Comparison of ENCODE assay signal across 24 mouse cellular contexts in the genomic region with DNA sequence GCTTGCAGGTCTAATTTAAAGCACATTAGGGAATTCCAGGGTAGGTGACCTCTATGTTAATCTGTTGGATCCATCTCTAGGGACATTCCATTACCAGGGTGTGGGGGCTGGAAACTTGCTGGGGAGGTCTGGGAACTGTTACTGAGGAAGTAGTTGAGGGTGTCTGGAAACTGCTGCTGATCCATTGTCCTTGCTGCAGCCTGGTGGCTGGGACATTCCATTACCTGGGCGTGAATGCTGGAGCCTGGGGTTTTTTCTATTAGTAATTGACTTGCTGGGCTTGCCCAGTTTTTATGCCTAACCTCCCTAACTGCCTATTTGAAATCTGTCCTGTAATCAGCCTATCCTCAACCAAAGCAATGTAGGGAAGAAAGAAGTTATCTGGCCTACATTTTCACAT. TPM values are rescaled to one million over a fixed set of nuclear protein-coding genes. Genes with fewer than 3 reads are reported as not detected.
DNase-seq lines count a peak whose midpoint lies in the region; ATAC-seq and TF ChIP-seq lines count a peak whose summit lies in the region.
"Had no signal": no experiment of that assay in that cellular context is flagged by ENCODE, and none has a peak within 500 bp of the region (broad histone marks: within the 10 kb centered on the region; RNA-seq: fewer than 3 reads in every experiment).

No protein-coding gene starts in this region.

- peak overlapping the region; percentile 58 for H3K27ac ChIP-seq in heart, embryonic 12.5 days (ENCODE audit: poor library complexity, severe bottlenecking)
- peak overlapping the region; percentile 98 for H3K27ac ChIP-seq in ES-Bruce4 (ENCODE audit: insufficient read depth, low read length)
- H3K27ac ChIP-seq: embryonic facial prominence, embryonic 13.5 days; forebrain, embryonic 12.5 days; limb, embryonic 12.5 days; neural tube, embryonic 15.5 days; stomach, embryonic 15.5 days had no signal

- intact Hi-C loops in heart, postnatal 10 days (cut with DNase I): loop anchor here (5.0 kb wide), 1 partner anchor 201 kb away; no protein-coding TSS in a partner anchor

- DNase-seq in heart, postnatal 10 days: no peak
- peak; percentile 18 for DNase-seq in kidney, adult 11 months
- DNase-seq in kidney, postnatal 4 days: no peak
- peak; percentile 91 for DNase-seq in R1 (ENCODE audit: low read depth, low spot score)
- DNase-seq in gastrocnemius, postnatal 25 days: no peak
- DNase-seq: adrenal gland, postnatal 14 days; cerebellum, adult 8-10 months; cerebellum, postnatal 36 days; embryo, embryonic 11 days; gastrocnemius, postnatal 36 days; layer of hippocampus, postnatal 36 days; liver, postnatal 0 days; lung, postnatal 14 days; thymus, postnatal 25 days had no signal

- H3K9me3 ChIP-seq in heart, embryonic 12.5 days (replicated peaks): no peaks in the 10 kb centered on the region
- no peaks in the 10 kb centered on the region for H3K9me3 ChIP-seq in ES-Bruce4 (replicated peaks; ENCODE audit: control insufficient read depth, insufficient read depth, low read length, poor library complexity, severe bottlenecking)
- H3K9me3 ChIP-seq: embryonic facial prominence, embryonic 13.5 days; forebrain, embryonic 12.5 days; limb, embryonic 12.5 days; neural tube, embryonic 15.5 days; stomach, embryonic 15.5 days had no signal

- TF ChIP-seq CTCF in ES-Bruce4 (IDR thresholded peaks at IDR 0.05; ENCODE audit: low read depth, low read length): no peak

- no peak for ATAC-seq in heart, embryonic 12.5 days (ENCODE audit: insufficient number of reproducible peaks, low FRiP score)
- ATAC-seq: liver, postnatal 0 days had no signal

- peaks cover 3% of the 10 kb centered on the region for H3K36me3 ChIP-seq in heart, embryonic 12.5 days
- H3K36me3 ChIP-seq in ES-Bruce4 (ENCODE audit: control insufficient read depth, insufficient read depth, low read length, poor library complexity, severe bottlenecking): no peaks in the 10 kb centered on the region
- H3K36me3 ChIP-seq: embryonic facial prominence, embryonic 13.5 days; forebrain, embryonic 12.5 days; limb, embryonic 12.5 days; neural tube, embryonic 15.5 days; stomach, embryonic 15.5 days had no signal

- no peak overlapping the region for H3K4me3 ChIP-seq in heart, embryonic 12.5 days
- H3K4me3 ChIP-seq in ES-Bruce4 (ENCODE audit: low read depth, low read length): no peak overlapping the region
- H3K4me3 ChIP-seq: embryonic facial prominence, embryonic 13.5 days; erythroblast, embryonic 14.5 days; forebrain, embryonic 12.5 days; limb, embryonic 12.5 days; neural tube, embryonic 15.5 days; stomach, embryonic 15.5 days had no signal

- H3K4me2 ChIP-seq in heart, embryonic 12.5 days: no peak overlapping the region
- H3K4me2 ChIP-seq: embryonic facial prominence, embryonic 13.5 days; forebrain, embryonic 12.5 days; limb, embryonic 12.5 days; liver, embryonic 11.5 days; midbrain, embryonic 11.5 days; neural tube, embryonic 15.5 days; stomach, embryonic 15.5 days had no signal

- no peak for TF ChIP-seq POLR2A in ES-Bruce4 (IDR thresholded peaks at IDR 0.05; ENCODE audit: insufficient read depth, low read length)

- TF ChIP-seq EP300 in ES-Bruce4 (IDR thresholded peaks at IDR 0.05; ENCODE audit: insufficient read depth, low read depth, low read length): peak; percentile 83

- no peaks in the 10 kb centered on the region for H3K27me3 ChIP-seq in heart, embryonic 12.5 days (replicated peaks)
- H3K27me3 ChIP-seq in ES-Bruce4 (ENCODE audit: control insufficient read depth, insufficient read depth, low read length, poor library complexity, severe bottlenecking): no peaks in the 10 kb centered on the region
- H3K27me3 ChIP-seq: embryonic facial prominence, embryonic 13.5 days; forebrain, embryonic 12.5 days; limb, embryonic 12.5 days; neural tube, embryonic 15.5 days; stomach, embryonic 15.5 days had no signal

- 14% methylated on average over 1 of the region's 1 CpGs for WGBS in heart, embryonic 12.5 days

- H3K9ac ChIP-seq in heart, embryonic 12.5 days: no peak overlapping the region
- H3K9ac ChIP-seq in ES-Bruce4 (ENCODE audit: low read depth, poor library complexity, severe bottlenecking): no peak overlapping the region
- H3K9ac ChIP-seq: embryonic facial prominence, embryonic 13.5 days; forebrain, embryonic 12.5 days; limb, embryonic 12.5 days; liver, postnatal 0 days; neural tube, embryonic 15.5 days; stomach, embryonic 15.5 days had no signal

- peaks cover 19% of the 10 kb centered on the region for H3K4me1 ChIP-seq in heart, embryonic 12.5 days (replicated peaks)
- H3K4me1 ChIP-seq in ES-Bruce4 (ENCODE audit: control insufficient read depth, insufficient read depth, low read length): no peaks in the 10 kb centered on the region
- H3K4me1 ChIP-seq: embryonic facial prominence, embryonic 13.5 days; forebrain, embryonic 12.5 days; neural tube, embryonic 15.5 days; stomach, embryonic 15.5 days had no signal

RNA-seq across cellular contexts. Expression of a gene that starts 13.0 kb away (rescaled TPM):
- 14.2 and 17.5 TPM in 2 replicates for polyA plus RNA-seq in heart, embryonic 12.5 days (2016; fragmentation: Nextera tagmentation; extraction: Ambion mirVana)
- 10 to 100 TPM; 11.7 to 16.0 TPM for total RNA-seq in heart, postnatal 10 days (2021)
- polyA plus RNA-seq in ES-Bruce4 (2011; ENCODE audit: insufficient read depth, insufficient read length, low read depth, missing spikeins): not detected in 2 replicates
- total RNA-seq in gastrocnemius, postnatal 25 days (2021): not detected
- total RNA-seq: gastrocnemius, postnatal 36 days had no signal
- polyA plus RNA-seq: erythroblast, embryonic 14.5 days had no signal

Comparison
In these comparisons a context has a peak if more than half of its experiments do, and no peak if none do; other contexts are left out.
1. DNase-seq: peak in kidney, adult 11 months (single experiment) and R1 (single experiment); none in heart, postnatal 10 days (0 of 2), kidney, postnatal 4 days (0 of 2) and gastrocnemius, postnatal 25 days (single experiment).
2. RNA of a gene that starts 13.0 kb away (total RNA-seq): 11.7 to 16.0 TPM in heart, postnatal 10 days; not detected in gastrocnemius, postnatal 25 days; every median in the first group is over 10 times any median in the second.